Mouse (Mus musculus) adrenal gland, postnatal 4 days (tissue): ENCODE data around the gene Creb5. TPM values are rescaled to one million over a fixed set of nuclear protein-coding genes. Genes with fewer than 3 reads are reported as not detected.

ENCODE experiments used
- DNase-seq, 2 experiments: peaks; one replicate each; pipeline ENCODE4 v3.0.0; 2021 to 2022; ENCODE audit warnings: low spot score in 2 of 2, mixed read lengths in 2 of 2
- total RNA-seq, 2 experiments: library from RNA; stranded (reverse); gene quantifications; 2 replicates each; pipeline ENCODE4 v1.2.3; 2021

The Creb5 gene
- total RNA-seq, 2 experiments from 2014 or later, result 7.2 to 7.4 TPM

DNA sequence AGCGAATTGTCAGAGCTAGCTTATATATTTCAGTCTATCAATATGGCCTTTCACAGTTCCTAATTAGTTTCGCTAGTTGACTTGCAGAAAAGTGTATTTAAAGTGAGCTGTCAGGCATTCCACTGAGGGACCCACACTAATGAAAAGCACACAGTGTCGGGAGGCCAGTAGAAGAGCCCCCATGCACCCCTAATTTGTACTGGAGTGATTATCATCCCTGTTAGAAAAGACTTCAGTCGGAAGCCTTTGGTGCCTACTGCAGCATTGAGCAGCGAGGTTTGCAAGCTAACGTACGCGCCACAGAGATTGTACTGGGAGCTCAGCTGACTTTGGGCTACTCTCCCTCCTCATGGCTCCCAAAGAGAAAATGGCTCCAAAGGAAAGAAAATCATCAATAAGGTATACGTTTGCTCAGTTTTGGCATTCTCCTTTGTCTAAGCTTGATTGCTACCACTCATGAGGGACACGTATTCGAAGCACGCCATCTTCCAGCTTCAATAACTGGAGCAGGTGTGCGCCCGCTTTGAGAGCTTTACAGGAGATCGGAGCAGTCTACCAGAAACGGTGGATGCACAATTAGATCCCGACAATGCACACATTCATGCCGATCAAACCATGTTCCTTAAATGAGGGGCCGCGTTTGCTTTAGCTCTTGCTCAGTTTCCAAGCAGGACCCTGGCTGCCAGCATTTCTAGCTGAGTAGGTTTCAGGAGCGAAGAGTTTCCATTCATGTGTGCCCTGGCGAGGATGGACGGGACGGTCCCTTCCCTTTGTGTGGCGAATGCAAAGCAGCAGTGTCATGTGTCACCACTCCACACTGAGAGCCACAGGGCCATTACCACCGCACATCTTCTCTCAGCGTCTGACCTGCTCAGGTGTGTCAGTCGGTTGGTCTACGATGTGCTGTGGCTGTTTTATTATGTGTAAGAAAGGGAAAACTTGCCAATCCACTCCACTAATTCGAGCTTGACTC lies 354.8 kb downstream of the Creb5 start:
- DNase-seq, result no peak

DNA sequence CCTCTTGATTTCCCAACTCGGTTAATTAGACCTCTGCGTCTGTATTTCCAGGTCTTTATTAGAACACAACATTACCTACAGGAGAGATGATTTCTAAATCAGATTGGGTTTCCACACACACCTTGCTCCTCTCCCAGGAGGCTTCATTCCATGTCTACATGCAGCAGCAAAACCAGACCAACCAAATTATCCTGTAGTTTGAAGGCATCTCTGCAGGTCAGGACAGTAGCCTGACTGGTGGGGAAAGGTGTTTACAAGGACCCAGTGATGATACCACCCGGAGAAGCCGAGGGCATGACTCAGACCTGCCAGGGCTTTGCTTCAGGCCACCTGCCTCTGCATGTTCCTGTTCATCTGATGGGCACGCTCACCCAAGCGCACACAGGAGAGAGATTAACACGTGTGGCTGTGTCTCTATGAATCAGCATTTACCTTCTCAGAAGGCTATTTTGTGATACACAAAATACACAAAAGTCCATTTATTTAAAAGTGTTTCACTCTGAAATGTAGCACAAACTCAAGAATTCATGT lies 355.8 kb downstream of the Creb5 start:
- DNase-seq, result no peak

DNA sequence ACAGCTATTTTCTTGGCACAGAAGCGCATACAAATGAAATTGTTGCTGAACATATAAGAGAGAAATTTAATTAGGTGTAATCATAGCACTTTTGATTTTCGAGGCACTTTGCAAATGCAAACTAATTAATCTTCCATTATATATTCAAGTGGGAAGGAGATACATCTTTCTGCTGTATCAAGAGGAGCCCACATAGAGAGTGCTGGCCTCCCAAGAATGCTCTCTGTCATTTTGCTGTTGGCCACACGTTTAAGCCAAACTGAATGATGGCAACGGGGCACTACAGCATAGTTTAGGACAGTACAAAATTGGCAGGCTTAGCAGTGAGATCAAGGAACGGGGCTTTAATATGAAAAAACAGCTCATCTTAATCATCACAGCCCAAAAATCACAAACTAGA lies 356.4 kb downstream of the Creb5 start:
- no peak for DNase-seq

DNA sequence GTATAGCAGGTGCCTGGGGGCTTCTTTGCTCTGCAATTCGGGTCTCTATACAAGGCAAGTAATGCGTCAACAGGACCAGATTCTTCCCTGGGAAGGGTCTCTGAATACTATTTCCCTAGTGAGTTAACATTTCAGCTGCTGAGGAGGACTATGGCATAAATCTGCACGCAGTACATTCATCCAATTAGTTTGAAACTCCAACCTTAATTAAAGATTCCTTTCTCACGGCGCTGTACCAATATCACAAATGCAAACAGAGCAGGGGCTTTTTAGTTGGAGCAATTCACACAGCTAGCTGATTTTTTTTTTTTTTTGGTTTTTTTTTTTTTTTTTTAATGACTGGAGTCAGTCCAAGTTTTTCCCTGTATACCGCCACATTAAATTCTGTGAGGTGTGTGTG lies 357.0 kb downstream of the Creb5 start:
- no peak for DNase-seq

DNA sequence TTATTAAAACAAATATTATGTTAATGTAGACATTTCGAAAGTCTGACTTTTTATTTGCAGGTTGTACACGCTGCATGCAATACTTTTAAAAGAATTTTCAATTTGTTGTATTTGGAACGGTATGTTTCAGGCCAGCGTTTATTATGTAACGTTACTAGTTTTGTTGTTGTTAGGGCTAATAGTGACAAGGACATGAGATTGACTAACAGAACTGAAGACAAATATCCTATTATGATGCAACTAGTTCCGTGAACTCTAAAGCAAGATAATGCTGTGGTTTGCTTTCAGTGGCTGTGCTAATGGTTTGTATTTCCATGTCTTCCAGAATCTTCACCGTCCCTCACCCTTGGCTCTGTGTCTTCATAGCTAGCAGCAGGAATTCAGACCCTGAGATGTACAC lies 357.9 kb downstream of the Creb5 start:
- DNase-seq, result no peak

DNA sequence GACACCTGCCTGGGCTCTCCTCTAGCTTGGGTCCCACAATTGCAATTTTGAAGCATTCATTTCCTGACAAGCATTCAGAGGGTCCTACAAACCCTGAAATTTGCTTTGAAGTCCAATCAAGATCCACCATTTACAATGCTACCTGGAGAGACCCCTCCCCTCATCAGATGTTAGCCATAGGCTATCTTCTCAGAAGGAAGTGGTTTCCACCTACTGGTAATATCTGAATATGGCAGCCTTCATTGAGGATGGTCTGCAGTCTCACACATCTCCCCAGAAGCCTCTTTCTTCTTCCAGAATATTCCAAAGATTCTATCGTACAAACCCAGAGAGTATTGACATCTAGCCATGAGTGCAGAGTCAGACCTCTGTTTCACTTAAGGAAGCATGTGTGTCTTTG lies 362.7 kb downstream of the Creb5 start:
- no peak for DNase-seq

DNA sequence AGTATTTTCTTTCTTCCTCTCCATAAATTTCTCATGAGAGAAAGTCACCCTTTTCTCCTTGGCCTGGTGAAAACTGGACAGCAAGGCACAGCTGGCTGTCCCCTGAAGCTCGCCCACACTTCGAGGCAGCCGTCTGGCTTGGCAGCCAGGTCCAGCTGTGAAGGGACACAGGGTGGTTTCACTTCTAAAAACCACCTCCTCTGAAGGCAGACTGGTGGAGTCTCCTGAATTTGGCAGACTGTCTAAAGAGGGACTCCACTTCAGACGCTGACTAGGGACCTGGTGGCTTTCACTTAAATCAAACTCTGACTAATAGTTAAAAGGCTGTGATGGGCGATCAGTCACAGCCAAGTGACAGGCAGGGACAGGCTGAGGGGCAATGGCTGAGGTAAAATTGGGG lies 365.6 kb downstream of the Creb5 start:
- no peak for DNase-seq

DNA sequence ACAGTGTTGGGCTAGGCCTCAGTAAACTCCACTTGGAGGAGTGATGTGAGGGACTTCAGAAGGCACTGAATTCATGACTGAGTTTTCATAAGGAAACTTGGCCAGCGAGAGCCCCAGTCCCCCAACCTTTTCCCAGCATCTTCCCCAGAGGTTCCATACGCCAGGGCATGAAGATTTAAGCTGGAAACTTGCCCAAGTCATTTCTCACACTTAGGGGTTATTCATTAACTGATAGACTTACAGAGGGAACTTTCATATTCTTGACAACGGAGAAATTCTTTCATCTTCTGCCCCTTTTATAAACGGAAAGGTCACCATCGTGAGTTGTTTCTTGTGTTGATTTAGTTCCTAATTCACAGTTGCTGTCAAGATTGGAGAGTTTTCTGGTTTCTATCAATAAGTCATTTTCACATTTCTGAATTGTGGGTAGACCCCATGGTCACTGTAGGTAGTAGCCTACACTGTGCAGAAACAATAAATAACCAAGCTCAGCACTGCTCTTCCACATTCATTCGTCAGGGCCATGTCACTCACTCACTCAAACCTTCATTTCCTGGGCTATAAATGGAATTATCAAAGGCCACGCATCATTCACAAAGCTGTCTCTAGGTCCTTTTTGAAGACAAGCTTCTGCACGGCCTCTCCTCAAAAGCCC lies 366.8 kb downstream of the Creb5 start:
- no peak for DNase-seq

DNA sequence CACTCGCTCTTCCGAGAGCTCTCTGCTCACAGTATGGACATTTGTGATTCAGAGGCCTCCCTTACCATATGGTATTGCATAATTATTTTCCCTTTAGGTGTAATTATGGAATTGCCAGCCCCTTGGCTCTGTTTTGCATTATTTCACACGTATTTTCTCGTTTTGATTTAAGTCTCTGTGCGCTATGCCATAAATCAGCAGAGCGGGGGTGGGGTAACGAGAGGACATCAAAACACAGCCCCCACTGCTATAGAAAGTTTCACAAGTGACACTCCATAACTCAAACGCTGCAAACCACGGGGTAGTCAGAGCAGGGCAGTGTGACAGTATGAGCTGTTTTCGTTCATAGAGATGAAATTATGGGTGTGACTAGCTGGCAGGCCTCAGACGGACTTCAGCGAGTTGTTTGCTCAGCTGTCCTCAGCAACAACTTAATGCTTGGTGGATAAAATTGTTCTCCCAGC lies 367.3 kb downstream of the Creb5 start:
- DNase-seq, result no peak

DNA sequence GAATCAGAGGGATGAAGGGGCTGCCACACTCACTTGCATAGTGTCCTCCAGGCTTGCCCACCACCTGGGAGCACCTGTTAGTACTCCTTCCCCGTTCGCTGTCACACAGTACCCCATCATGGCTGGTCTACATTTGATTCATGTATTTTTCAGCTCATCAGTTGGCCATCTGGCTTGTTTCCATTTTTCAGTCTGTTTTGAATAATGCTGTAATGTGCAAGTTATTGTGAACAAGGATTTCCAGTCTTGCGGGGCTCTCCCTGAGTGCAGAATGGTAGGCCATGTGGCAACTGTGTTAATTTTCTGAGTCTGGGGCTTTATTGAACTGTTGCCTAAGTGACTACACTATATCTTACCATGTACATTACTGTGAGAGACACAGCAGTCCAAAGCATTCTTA lies 369.4 kb downstream of the Creb5 start:
- DNase-seq, result no peak

DNA sequence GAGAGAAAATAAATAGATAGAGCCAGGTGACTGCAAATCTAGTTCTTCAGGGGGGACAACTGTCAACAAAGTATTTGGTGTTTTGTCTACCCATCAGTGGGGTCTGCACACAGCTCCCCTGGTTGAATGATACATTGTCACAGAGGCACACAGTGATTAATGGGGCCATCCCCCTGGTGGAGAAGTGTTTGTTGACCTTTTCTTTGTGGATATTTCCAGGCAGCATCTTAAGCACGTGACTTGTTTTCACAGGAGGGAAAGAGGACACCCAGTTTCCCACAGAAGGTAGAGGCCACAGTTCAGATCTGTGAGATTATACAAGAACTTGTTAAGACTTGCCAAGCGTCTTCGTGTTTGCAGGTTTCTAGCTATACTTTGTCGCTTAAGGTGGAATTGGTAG lies 370.4 kb downstream of the Creb5 start:
- DNase-seq, result no peak

DNA sequence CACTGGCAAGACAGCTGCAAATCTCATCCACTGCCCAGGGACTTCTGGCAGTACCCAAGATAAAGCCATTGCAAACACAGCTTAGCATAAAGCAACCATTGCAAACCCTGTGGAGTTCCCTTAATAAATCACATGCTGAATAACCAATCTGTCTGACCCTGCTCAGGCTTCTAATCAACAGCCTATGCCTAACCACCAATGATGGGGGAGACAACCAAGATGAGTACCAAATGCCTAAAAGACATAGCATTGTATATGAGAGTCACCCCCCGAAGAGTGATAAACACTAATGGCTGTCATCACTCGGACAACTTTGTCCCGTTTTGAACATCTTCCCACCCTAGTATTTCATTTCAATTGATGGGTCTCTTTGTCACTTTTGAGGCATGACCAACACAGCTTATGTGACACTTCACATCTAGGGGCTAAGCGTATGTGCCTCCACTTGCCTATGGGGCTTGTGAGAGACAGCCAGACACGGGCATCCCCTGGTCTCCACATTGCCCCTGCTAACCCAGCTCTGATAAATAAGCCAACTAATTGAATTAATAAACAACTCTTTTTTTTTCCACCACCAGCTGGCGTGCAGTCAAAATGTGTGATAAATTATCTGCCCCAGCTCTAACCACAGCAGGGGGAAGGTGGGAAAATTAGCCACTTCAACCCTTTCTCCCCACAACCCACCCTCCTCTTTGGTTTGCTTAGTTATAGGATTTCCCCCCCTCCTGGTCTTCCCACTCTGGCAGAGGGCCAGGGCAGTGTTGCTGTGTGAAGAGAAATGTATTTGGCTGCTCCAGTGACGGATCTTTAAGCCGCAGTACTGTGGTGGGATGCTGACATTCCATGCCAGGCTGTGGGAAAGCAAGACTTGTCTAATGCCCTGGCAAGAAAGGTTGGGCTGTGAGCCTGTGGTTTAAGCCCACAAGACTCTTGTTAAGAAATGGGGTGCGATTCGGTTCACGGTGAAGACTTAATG lies 376.1 kb downstream of the Creb5 start:
- no peak for DNase-seq

DNA sequence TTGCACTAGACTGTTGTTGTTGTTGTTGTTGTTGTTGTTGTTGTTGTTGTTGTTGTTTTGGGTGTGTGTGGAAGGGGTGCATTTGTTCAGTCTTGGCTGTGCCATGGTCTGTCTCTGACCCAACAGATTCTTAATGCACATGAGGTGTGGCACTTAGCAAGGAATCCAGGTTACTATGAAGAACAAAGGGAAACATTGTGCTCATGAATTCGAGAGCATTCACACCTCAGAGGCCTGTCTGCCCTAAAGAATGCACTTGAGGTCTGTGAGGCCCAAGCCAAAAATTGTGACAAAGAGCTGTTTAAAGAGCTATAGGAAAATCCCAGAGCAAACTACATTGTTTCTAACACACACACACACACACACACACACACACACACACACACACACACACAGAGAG lies 377.7 kb downstream of the Creb5 start:
- no peak for DNase-seq

DNA sequence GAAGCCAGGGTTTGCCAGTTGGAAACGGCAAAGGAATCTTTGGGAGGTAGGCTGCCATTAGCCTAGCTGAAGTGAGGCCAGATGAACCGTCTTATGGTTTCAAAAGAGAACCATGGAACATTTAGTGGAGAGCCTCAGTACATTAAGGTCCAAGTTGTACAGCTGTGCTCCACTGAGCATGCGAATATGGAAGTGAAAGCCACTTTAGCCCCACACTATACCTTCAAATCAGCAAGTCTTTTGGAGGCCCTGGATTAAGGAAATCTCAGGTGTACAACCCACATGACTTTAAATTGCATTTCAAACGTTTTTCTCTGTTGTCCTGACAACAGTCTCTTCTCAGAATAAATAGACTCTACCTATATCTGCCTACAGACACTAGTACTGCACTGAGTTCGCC lies 379.4 kb downstream of the Creb5 start:
- no peak for DNase-seq

DNA sequence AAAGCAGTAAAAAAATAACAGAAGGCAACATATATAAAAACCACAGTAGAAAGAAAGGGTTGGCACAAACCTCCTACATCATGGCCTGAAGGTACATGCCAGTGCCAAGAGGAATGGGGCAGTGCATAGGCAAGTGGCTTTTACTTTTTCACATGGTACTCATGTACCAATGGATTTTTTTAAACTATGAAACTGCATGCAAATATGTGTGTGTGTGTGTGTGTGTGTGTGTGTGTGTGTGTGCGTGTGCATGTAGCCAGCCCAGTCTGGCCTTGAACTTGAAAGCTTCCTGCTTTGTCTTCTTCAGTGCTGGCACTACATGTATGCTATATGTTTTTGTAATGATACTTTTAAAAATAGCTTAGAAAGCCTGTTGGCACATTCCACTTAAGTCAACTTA lies 391.2 kb downstream of the Creb5 start:
- no peak for DNase-seq

DNA sequence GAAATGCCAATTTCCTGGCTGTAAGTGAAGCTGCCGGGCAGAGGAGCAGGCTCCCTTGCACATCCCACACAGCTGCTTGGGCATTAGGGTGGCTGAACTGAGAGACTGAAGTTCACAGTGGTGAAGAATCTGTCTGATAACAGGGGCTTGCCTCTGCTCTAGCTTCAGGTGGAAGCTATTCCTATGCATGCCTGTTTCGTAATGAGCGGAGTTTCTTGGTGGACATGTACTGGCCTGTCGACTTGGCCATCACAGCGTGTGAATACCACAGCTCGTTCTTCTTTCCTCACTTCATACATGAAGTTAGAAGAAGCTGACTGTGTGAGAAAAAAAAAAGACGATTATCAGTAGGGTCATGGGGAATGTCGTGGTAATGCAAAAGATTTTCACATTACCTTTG lies 393.0 kb downstream of the Creb5 start:
- DNase-seq, result no peak

DNA sequence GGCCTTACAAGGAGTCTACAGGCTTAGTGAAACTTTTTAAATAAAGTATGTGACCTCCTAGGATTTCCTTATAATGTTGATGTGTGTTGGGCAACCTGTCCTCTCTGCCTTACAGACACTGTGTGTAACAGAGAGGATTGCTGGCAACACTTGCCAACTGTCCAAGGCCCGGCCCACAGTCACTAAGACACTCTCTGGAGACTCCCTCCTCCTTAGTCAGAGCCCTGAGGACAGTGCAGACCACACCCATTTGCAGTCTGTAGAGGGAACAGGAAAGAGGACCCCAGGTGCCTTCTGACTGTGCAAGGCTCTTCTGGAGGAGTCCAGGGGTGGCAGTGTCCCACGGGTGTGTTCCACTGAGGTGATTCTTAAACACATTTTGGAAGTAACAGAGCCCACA lies 397.3 kb downstream of the Creb5 start:
- DNase-seq, result no peak

DNA sequence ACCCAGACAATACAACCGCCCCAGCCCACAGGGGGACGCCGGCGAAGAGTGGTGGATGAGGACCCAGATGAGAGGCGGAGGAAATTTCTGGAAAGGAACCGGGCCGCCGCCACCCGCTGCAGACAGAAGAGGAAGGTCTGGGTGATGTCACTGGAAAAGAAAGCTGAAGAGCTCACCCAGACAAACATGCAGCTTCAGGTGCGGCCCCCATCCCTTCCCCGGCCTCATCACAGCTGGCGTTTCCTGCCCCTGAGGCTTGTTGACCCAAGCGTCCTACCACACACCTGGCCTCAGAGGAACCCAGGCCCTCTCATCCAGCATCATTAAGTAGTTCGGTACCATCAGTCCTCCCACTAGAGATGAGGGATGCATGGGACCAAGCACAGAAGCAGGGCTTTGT lies 398.3 kb downstream of the Creb5 start:
- DNase-seq, result no peak

DNA sequence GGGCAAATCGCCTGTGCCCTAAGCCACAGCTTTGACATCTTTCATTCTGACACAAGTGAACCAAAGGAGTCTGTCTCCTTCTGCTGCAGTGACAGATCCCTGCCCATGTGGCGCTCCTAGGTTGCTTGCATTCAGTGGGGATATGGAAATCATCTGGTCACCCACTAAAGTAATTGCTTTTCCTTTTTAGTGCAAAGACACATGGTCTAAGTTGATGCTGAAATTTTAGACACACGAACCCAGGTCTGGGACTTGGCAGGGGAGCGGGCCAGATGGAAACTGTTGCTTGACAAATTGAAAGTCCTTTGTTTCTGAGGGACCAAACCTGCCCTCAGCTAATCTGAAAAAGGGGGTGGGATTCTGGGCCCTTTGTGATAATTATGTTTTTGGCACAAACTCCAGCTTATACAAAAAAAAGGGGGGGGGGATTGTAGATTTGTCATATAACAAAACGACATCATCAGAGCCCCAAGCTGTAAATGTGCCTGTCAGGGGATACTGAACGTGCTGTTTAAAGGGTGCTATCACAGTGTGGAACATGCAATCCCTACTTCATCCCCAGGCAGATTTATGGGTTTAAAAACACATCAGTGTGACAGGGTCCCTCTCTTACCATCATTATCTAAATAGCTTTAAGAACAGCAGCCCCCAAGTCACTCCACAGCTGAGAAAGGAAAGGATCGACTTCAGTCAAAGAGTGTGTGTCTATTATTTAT lies 401.9 kb downstream of the Creb5 start:
- DNase-seq, result no peak

DNA sequence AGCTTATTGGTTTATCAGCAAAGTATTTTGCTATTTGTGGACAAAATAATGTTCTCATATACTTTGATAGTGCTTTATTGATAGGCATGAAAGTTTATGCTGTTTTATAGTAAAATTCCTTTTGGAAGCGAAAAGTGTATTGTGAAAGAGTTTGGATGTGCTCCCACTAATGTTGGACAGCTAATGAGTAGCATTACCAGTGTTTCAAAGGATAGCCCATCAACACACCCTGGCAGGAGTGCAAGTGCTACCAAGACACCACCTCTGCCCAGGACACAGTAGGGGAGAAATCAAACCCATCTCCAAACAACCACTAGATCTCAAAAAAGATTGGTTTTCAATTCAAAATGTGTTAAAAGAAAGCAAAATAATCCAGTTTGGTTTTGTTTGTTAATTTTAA lies 403.9 kb downstream of the Creb5 start:
- DNase-seq, result no peak
